Mouse (Mus musculus) CH12.LX (cell line): ENCODE data around the gene Gm6377. TPM values are rescaled to one million over a fixed set of nuclear protein-coding genes. Genes with fewer than 3 reads are reported as not detected.
A peak's percentile ranks its signal among the peaks of the same experiment; 100 is the strongest.

ENCODE experiments used
- DNase-seq: peaks from one replicate; pipeline ENCODE4 v3.0.0-alpha.2; 2013; ENCODE audit errors: extremely low read depth
- H3K27ac ChIP-seq: 2 replicates; pipeline ENCODE4 v1.5.1; 2012; ENCODE audit warnings: low read depth, mild to moderate bottlenecking, control low read depth, moderate library complexity; ENCODE audit not compliant: insufficient read depth
- H3K27me3 ChIP-seq: replicated peaks from 2 replicates; pipeline ENCODE3; 2012; ENCODE audit warnings: inconsistent platforms
- H3K36me3 ChIP-seq, 2 experiments: replicated peaks in 1 of 2; 2 replicates each; pipeline versions ENCODE3 to v1.6.1; 2012; ENCODE audit warnings: inconsistent platforms in 1 of 2, low read length in 1 of 2, mild to moderate bottlenecking in 1 of 2, mixed read lengths in 1 of 2, moderate library complexity in 1 of 2; ENCODE audit not compliant: control insufficient read depth in 1 of 2, insufficient read depth in 1 of 2
- H3K4me1 ChIP-seq, 2 experiments: 2 replicates each; pipeline ENCODE4 v1.6.1; 2012; ENCODE audit warnings: inconsistent platforms in 1 of 2, moderate library complexity in 1 of 2; ENCODE audit not compliant: insufficient read depth in 2 of 2, control insufficient read depth in 1 of 2
- H3K4me2 ChIP-seq: 2 replicates; pipeline ENCODE4 v1.6.1; 2012; ENCODE audit warnings: low read depth, mild to moderate bottlenecking, control low read depth; ENCODE audit not compliant: poor library complexity, insufficient read depth, severe bottlenecking
- H3K4me3 ChIP-seq, 3 experiments: fragments of 150-350 bp in 1 of 3; sonication (generic) in 1 of 3; replicated peaks in 1 of 3; 2 replicates each; pipeline versions ENCODE3 to v1.5.1; 2011 to 2012; ENCODE audit warnings: low read depth in 2 of 3, low read length in 2 of 3, mild to moderate bottlenecking in 2 of 3, moderate library complexity in 2 of 3, control low read depth in 1 of 3, improper control_type of control experiment in 1 of 3, inconsistent platforms in 1 of 3, mixed read lengths in 1 of 3; ENCODE audit not compliant: poor library complexity in 1 of 3
- H3K79me2 ChIP-seq: replicated peaks from 2 replicates; pipeline ENCODE4 v1.6.1; 2012; ENCODE audit warnings: mild to moderate bottlenecking, moderate library complexity; ENCODE audit not compliant: control insufficient read depth, poor library complexity, insufficient read depth, severe bottlenecking; ENCODE audit errors: extremely low read depth
- H3K9ac ChIP-seq: 2 replicates; pipeline ENCODE4 v1.6.1; 2012; ENCODE audit warnings: low read depth, mild to moderate bottlenecking, control low read depth, moderate library complexity; ENCODE audit not compliant: insufficient read depth
- H3K9me3 ChIP-seq: replicated peaks from 2 replicates; pipeline ENCODE3; 2012; ENCODE audit warnings: low read length, inconsistent platforms, mixed read lengths
- CHD1 ChIP-seq: IDR thresholded peaks from 2 replicates; pipeline ENCODE4 v1.6.1; 2012; ENCODE audit warnings: low read depth, low read length, improper control_type of control experiment, inconsistent platforms
- CHD2 ChIP-seq: IDR thresholded peaks from 2 replicates; pipeline ENCODE4 v1.6.1; 2011; ENCODE audit warnings: low read length, improper control_type of control experiment
- CTCF ChIP-seq, 2 experiments: IDR thresholded peaks in 1 of 2; conservative IDR thresholded peaks in 1 of 2; 2 replicates each; pipeline ENCODE4 v1.5.1; 2011 to 2012; ENCODE audit warnings: low read depth in 2 of 2, low read length in 2 of 2, improper control_type of control experiment in 1 of 2, inconsistent platforms in 1 of 2, mild to moderate bottlenecking in 1 of 2, moderate library complexity in 1 of 2
- EP300 ChIP-seq: IDR thresholded peaks from 2 replicates; pipeline ENCODE4 v1.6.1; 2011; ENCODE audit warnings: low read length, improper control_type of control experiment
- ETS1 ChIP-seq: conservative IDR thresholded peaks from 2 replicates; pipeline ENCODE4 v1.6.1; 2012; ENCODE audit warnings: low read depth, mild to moderate bottlenecking, inconsistent platforms, low read length, improper control_type of control experiment, moderate library complexity
- IRF4 ChIP-seq: IDR thresholded peaks from 2 replicates; pipeline ENCODE4 v1.6.1; 2014; ENCODE audit warnings: low read depth, mild to moderate bottlenecking, inconsistent platforms, low read length, improper control_type of control experiment
- JUN ChIP-seq: IDR thresholded peaks from 2 replicates; pipeline ENCODE4 v1.6.1; 2011; ENCODE audit warnings: low read depth, mild to moderate bottlenecking, low read length, improper control_type of control experiment, moderate library complexity; ENCODE audit not compliant: insufficient read depth
- MXI1 ChIP-seq: IDR thresholded peaks from 2 replicates; pipeline ENCODE4 v1.6.1; 2011; ENCODE audit warnings: mild to moderate bottlenecking, low read depth, low read length, improper control_type of control experiment
- POLR2AphosphoS2 ChIP-seq: IDR thresholded peaks from 2 replicates; pipeline ENCODE4 v1.6.1; 2011; ENCODE audit warnings: low read depth, low read length, improper control_type of control experiment
- SIN3A ChIP-seq: IDR thresholded peaks from 2 replicates; pipeline ENCODE4 v1.6.1; 2012; ENCODE audit warnings: low read length, improper control_type of control experiment, inconsistent platforms
- SMC3 ChIP-seq: IDR thresholded peaks from 2 replicates; pipeline ENCODE4 v1.6.1; 2011; ENCODE audit warnings: low read depth, low read length, improper control_type of control experiment
- TCF12 ChIP-seq: IDR thresholded peaks from 2 replicates; pipeline ENCODE4 v1.6.1; 2014; ENCODE audit warnings: low read depth, mild to moderate bottlenecking, inconsistent platforms, low read length, improper control_type of control experiment
- UBTF ChIP-seq: IDR thresholded peaks from 2 replicates; pipeline ENCODE4 v1.6.1; 2012; ENCODE audit warnings: low read depth, mild to moderate bottlenecking, inconsistent platforms, low read length, improper control_type of control experiment, moderate library complexity
- ZKSCAN1 ChIP-seq: IDR thresholded peaks from 2 replicates; pipeline ENCODE4 v1.6.1; 2012; ENCODE audit warnings: low read depth, inconsistent platforms, low read length, improper control_type of control experiment, borderline replicate concordance
- dilution Hi-C: fragments of 300-500 bp; cut with MboI; formaldehyde crosslinking; loops from 2 replicates; pipeline ENCODE4 v1.14.3; 2020; ENCODE audit warnings: low sequenced_read_pairs; ENCODE audit not compliant: extremely low pct_unique_long_range_greater_than_20kb, extremely low pct_ligation_motif_present
- in situ Hi-C: fragments of 300-500 bp; cut with MboI; formaldehyde crosslinking; loops from 3 replicates; pipeline ENCODE4 v1.14.3; 2019; ENCODE audit warnings: low sequenced_read_pairs, low pct_ligation_motif_present, low pct_unique_long_range_greater_than_20kb, mixed read lengths
- polyA plus RNA-seq: library from polyadenylated mRNA; unstranded; fragments of >175 nt; gene quantifications from 2 replicates; pipeline ENCODE4 v1.2.1, GENCODE M21; 2012; ENCODE audit warnings: low read depth; ENCODE audit not compliant: insufficient read length
- total RNA-seq, 2 experiments: library from RNA; depleted of rRNA; stranded (reverse); fragments of 300-350 nt in 1 of 2; fragments of >200 nt in 1 of 2; gene quantifications; 2 replicates each; pipeline ENCODE4 v1.2.3; 2012 to 2014

The Gm6377 gene
- total and polyA plus RNA-seq, 3 experiments, result 0.34 to 1.2 (median 0.56) TPM

DNA sequence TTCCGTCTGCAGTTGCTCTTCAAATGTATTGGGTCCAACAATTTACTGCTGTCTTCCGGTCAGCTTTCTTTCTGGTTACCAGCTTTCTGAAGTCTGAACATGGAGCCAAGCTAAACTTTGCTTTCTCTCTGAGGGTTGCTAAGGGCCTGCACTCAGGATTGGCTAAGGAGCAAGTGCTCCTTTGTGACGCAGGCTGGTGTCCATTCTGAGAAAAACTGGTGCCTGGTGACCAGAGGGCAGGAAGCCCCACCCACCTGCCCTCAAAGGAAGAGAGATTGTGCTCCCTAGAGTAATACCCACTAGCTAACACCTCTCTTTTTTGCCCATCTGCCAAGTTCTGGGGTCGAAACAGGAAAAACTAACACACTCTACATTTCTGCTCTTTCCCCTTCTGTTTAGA is 5.6 kb upstream of the Gm6377 start:
- no peak for DNase-seq
- Histone ChIP-seq H3K27ac (peak overlapping the region; percentile 36; the same call in 1 of the 2 replicates), H3K27me3 (no peaks in the 10 kb centered on the region), H3K4me2 (peak overlapping the region; percentile 29; the same call in 1 of the 2 replicates), H3K4me1 (peaks cover 0 to 9% of the 10 kb centered on the region in 2 experiments; a peak in 1 of 4 replicates), H3K9ac (no peak overlapping the region)
- dilution Hi-C loops, result no loop called here
- in situ Hi-C loops, result no loop called here
- peak; percentile 6; the same call in 1 of the 2 replicates for TF ChIP-seq ETS1
- no peak for TF ChIP-seq UBTF
- TF ChIP-seq TCF12, result peak; percentile 15; the same call in 1 of the 2 replicates
- TF ChIP-seq, all 38 proteins: peak for 2
- no peaks in the 10 kb centered on the region for H3K36me3 ChIP-seq
- no peaks in the 10 kb centered on the region for H3K79me2 ChIP-seq
- no peaks in the 10 kb centered on the region for H3K9me3 ChIP-seq
- H3K4me3 ChIP-seq, result no peak overlapping the region

DNA sequence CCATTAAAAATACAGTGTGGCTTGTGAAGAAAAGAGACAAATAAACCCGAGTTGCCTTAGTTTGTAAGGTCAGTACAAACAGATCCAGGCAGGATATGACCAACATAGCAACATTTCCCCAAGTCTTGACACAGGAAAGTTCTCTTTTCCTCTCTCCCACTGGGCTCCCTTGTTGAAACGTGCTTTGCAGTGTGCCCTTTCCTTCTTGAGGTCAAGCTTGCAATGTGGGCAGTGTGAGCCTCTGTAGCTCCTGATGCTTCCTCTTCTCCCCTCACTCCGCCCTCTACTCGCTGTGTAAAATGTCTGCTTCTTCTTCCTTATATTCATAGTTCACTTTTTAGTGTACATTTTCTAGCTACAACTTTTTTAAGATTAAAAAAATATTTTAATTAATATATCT is 5.1 kb upstream of the Gm6377 start:
- Histone ChIP-seq H3K36me3 (no peaks in the 10 kb centered on the region), H3K79me2 (no peaks in the 10 kb centered on the region), H3K27me3 (no peaks in the 10 kb centered on the region), H3K27ac (peak overlapping the region; percentile 29; the same call in 1 of the 2 replicates), H3K9ac (no peak overlapping the region), H3K4me1 (peaks cover 0 to 10% of the 10 kb centered on the region in 2 experiments; a peak in 1 of 4 replicates), H3K9me3 (no peaks in the 10 kb centered on the region), H3K4me2 (peak overlapping the region; percentile 24; the same call in 1 of the 2 replicates), H3K4me3 (no peak overlapping the region)
- in situ Hi-C loops (no loop called here), dilution Hi-C loops (no loop called here)
- TF ChIP-seq EP300 (no peak), CHD2 (no peak)
- DNase-seq, result no peak

DNA sequence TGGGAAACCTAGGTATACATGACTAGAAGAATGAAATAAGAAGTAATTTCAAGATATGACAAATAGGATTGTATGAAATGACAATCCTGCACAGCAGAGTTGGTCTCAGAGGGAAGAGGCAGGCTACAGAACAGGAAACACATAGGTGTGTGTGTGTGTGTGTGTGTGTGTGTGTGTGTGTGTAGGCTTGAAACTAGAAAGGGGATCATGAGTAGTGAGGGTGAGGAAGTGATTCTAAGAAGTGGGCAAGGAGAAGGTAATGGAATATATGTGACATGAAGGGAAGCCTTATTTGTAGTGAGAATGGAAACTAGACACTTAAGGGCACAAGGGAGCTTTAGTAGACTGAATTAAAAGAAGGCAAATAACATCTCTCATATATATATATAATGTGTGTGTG is 11.3 kb downstream of the Gm6377 start:
- in situ Hi-C loops (no loop called here), dilution Hi-C loops (no loop called here)
- H3K4me1 ChIP-seq, result no peaks in the 10 kb centered on the region
- peak; percentile 7 for DNase-seq
- no peak overlapping the region for H3K4me3 ChIP-seq
- no peaks in the 10 kb centered on the region for H3K79me2 ChIP-seq
- no peak for TF ChIP-seq SIN3A
- peak; percentile 49 for TF ChIP-seq EP300
- H3K27me3 ChIP-seq, result no peaks in the 10 kb centered on the region
- H3K27ac ChIP-seq, result no peak overlapping the region
- H3K9me3 ChIP-seq, result no peaks in the 10 kb centered on the region
- no peak overlapping the region for H3K4me2 ChIP-seq
- no peaks in the 10 kb centered on the region for H3K36me3 ChIP-seq
- H3K9ac ChIP-seq, result no peak overlapping the region

DNA sequence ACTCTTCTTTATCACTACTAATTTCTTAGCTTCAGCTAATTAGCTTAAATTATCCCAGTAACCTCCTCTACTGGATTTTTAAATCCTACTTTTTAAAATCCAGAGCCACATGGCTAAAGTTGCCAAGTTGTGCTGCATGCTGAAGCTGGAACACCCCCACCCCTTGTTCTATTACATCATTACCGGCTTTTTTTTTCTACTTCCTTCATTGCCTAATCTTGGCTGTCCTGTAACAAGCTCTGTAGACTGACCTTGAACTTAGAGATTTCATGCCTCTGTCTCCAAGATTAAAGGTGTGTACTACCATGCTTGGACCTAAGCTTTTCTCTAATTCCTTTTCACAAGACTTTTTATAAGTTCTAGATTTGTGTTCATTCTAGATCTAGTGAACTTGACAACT is 32.2 kb downstream of the Gm6377 start:
- DNase-seq, result no peak
- H3K4me2 ChIP-seq, result no peak overlapping the region
- no peak for TF ChIP-seq UBTF
- TF ChIP-seq MXI1, result no peak
- no peak for TF ChIP-seq IRF4
- TF ChIP-seq JUN, result no peak
- TF ChIP-seq SMC3, result no peak
- no peak for TF ChIP-seq ZKSCAN1
- no peak for TF ChIP-seq TCF12
- no peak for TF ChIP-seq CHD1
- no peak for TF ChIP-seq CTCF (conservative IDR thresholded peaks at IDR 0.05 in 1 of 2, IDR thresholded peaks at IDR 0.05 in 1 of 2; ENCODE audit: low read depth in 2 of 2, low read length in 2 of 2)
- no peak for TF ChIP-seq POLR2AphosphoS2
- H3K27me3 ChIP-seq, result no peaks in the 10 kb centered on the region
- H3K4me3 ChIP-seq, result no peak overlapping the region
- no peak overlapping the region for H3K9ac ChIP-seq
- no peaks in the 10 kb centered on the region for H3K79me2 ChIP-seq
- H3K36me3 ChIP-seq, result no peaks in the 10 kb centered on the region
- in situ Hi-C loops, result no loop called here
- no peaks in the 10 kb centered on the region for H3K4me1 ChIP-seq
- dilution Hi-C loops, result no loop called here
- no peaks in the 10 kb centered on the region for H3K9me3 ChIP-seq
- no peak overlapping the region for H3K27ac ChIP-seq
